Mouse (Mus musculus) adrenal gland, adult 18-20 months (tissue): Measurements from ENCODE around the gene Ucp3. TPM values are rescaled to one million over a fixed set of nuclear protein-coding genes. Genes with fewer than 3 reads are reported as not detected.

ENCODE experiments used
- total RNA-seq, 2 experiments: library from RNA; stranded (reverse); gene quantifications; 1 replicate in 1 of 2; 2 replicates in 1 of 2; pipeline ENCODE4 v1.2.3; 2021

Gene Ucp3
- total RNA-seq, 2 experiments from 2014 or later: 19.5 to 30.1 TPM

Other genes with a start within 250 kb of the Ucp3 start
- gene Pgm2l1, start 245.6 kb upstream of the Ucp3 start, total RNA-seq: 1 to 10 TPM; 3.5 to 4.5 TPM
- under 1 TPM; 0.27 to 0.38 TPM for gene P4ha3, start 187.5 kb upstream of the Ucp3 start, total RNA-seq
- gene C2cd3, start 100.8 kb upstream of the Ucp3 start, total RNA-seq: 10 to 100 TPM; 17.4 to 20.2 TPM
- 10 to 100 TPM; 74.6 to 77.5 TPM for gene Ppme1, start 100.7 kb upstream of the Ucp3 start, total RNA-seq
- gene Ucp2, start 20.3 kb downstream of the Ucp3 start, total RNA-seq: 100 to 1,000 TPM; 218 to 286 TPM
- gene Dnajb13, start 42.0 kb downstream of the Ucp3 start, total RNA-seq: under 1 TPM in 1 of 2 experiments, not detected in 1; 0.83 TPM
- 10 to 100 TPM in 1 of 2 experiments, 1 to 10 TPM in 1; 8.6 to 13.2 TPM for gene Coa4, start 64.1 kb downstream of the Ucp3 start, total RNA-seq
- 10 to 100 TPM; 81.1 to 81.4 TPM for gene Rab6a, start 134.4 kb downstream of the Ucp3 start, total RNA-seq
- 10 to 100 TPM; 53.7 to 73.3 TPM for gene Mrpl48, start 135.3 kb downstream of the Ucp3 start, total RNA-seq
- 1 to 10 TPM; 2.9 to 5.2 TPM for gene Plekhb1, start 189.4 kb downstream of the Ucp3 start, total RNA-seq
- gene Fam168a, start 233.6 kb downstream of the Ucp3 start, total RNA-seq: 10 to 100 TPM; 48.1 to 48.4 TPM